Mouse (Mus musculus) midbrain, embryonic 14.5 days (tissue): ENCODE measurements around the gene Sgms2. TPM values are rescaled to one million over a fixed set of nuclear protein-coding genes. Genes with fewer than 3 reads are reported as not detected.

ENCODE experiments used
- ATAC-seq: fragments of 200-750 bp; cut with Nextera tagmentation; 2 replicates; pipeline ENCODE4 v1.8.0; 2017; ENCODE audit warnings: moderate number of reproducible peaks, moderate library complexity; ENCODE audit not compliant: low FRiP score, low TSS enrichment
- DNase-seq: peaks from one replicate; pipeline ENCODE4 v3.0.0-alpha.2; 2015
- H3K27ac ChIP-seq: fragments of 300-500 bp; sonication (generic); replicated peaks from 2 replicates; pipeline ENCODE4 v1.5.1; 2014; ENCODE audit warnings: mild to moderate bottlenecking, low read depth, low read length, moderate library complexity
- H3K27me3 ChIP-seq: fragments of 300-500 bp; sonication (generic); 2 replicates; pipeline ENCODE4 v1.6.1; 2014; ENCODE audit warnings: low read length, control low read depth, mixed read lengths; ENCODE audit not compliant: control insufficient read depth, insufficient read depth
- H3K36me3 ChIP-seq: fragments of 300-500 bp; sonication (generic); 2 replicates; pipeline ENCODE4 v1.6.1; 2014; ENCODE audit warnings: low read length, control low read depth; ENCODE audit not compliant: control insufficient read depth, insufficient read depth
- H3K4me1 ChIP-seq: fragments of 300-500 bp; sonication (generic); 2 replicates; pipeline ENCODE4 v1.6.1; 2014; ENCODE audit warnings: mild to moderate bottlenecking, antibody characterized with exemption, low read length, control low read depth; ENCODE audit not compliant: control insufficient read depth, insufficient read depth
- H3K4me2 ChIP-seq: fragments of 300-500 bp; sonication (generic); 2 replicates; pipeline ENCODE4 v1.6.1; 2014; ENCODE audit warnings: mild to moderate bottlenecking, low read length, moderate library complexity
- H3K4me3 ChIP-seq: fragments of 300-500 bp; sonication (generic); replicated peaks from 2 replicates; pipeline ENCODE4 v1.5.1; 2014; ENCODE audit warnings: low read depth, low read length
- H3K9ac ChIP-seq: fragments of 300-500 bp; sonication (generic); replicated peaks from 2 replicates; pipeline ENCODE4 v1.6.1; 2014; ENCODE audit warnings: mild to moderate bottlenecking, low read length, moderate library complexity
- H3K9me3 ChIP-seq: fragments of 300-500 bp; sonication (generic); 2 replicates; pipeline ENCODE4 v1.6.1; 2016; ENCODE audit warnings: low read length, control low read depth, mixed read lengths; ENCODE audit not compliant: control insufficient read depth
- WGBS: fragments of 180-500 bp; shearing (Covaris S2); extraction: QIAGEN DNeasy Blood & Tissue Kit; methylation state at CpG from one replicate; pipeline ENCODE4 v1.1.7; 2014; 5-methylcytosine and 5-hydroxymethylcytosine counted together
- polyA plus RNA-seq: library from polyadenylated mRNA; unstranded; fragments of >200 nt; fragmentation: Nextera tagmentation; extraction: Ambion mirVana; gene quantifications from 2 replicates; pipeline ENCODE4 v1.2.1, GENCODE M21; 2014

Gene Sgms2
- polyA plus RNA-seq, 1 experiment from 2014 or later = 0.93 TPM

DNA sequence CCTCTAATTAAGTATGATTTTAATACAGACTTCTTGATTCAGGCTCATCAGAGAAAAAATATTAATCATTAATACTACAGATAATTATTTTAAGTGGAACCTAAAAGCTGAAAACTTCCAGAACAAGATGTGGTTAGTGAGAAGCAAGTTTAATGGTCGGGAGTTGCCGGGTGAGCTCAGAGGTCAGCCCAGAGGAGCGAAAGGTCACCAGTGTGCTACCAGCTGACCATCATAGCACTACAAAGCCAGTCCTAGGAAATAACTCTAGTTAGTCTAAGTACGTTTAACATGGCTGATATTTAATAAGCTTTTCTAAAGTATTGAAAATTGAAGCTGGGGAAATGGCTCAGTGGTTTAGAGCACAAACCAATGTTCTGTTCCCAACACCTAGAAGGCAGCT, 129.3 kb downstream of the Sgms2 start:
- H3K4me2 ChIP-seq = no peak overlapping the region
- no peak overlapping the region for H3K9ac ChIP-seq
- ATAC-seq (no peak), DNase-seq (no peak)
- no peaks in the 10 kb centered on the region for H3K36me3 ChIP-seq
- 79% methylated on average over 4 of the region's 4 CpGs for WGBS
- no peaks in the 10 kb centered on the region for H3K27me3 ChIP-seq
- no peak overlapping the region for H3K27ac ChIP-seq
- no peak overlapping the region for H3K4me3 ChIP-seq
- H3K4me1 ChIP-seq = no peaks in the 10 kb centered on the region
- no peaks in the 10 kb centered on the region for H3K9me3 ChIP-seq

- no peaks in the 10 kb centered on the region for H3K36me3 ChIP-seq
- no peaks in the 10 kb centered on the region for H3K4me1 ChIP-seq
- DNase-seq (no peak), ATAC-seq (no peak)
- H3K27me3 ChIP-seq = no peaks in the 10 kb centered on the region
- H3K27ac ChIP-seq = no peak overlapping the region
- H3K4me2 ChIP-seq = no peak overlapping the region
- H3K9ac ChIP-seq = no peak overlapping the region
- H3K9me3 ChIP-seq = no peaks in the 10 kb centered on the region
- 87% methylated on average over 5 of the region's 5 CpGs for WGBS
- H3K4me3 ChIP-seq = no peak overlapping the region
Measured at GRCm38 (mm10) chr3:131359011-131359410, 132.2 kb downstream of the Sgms2 start.

GRCm38 (mm10) chr3:131358205-131358604, 133.0 kb downstream of the Sgms2 start:
- no peak overlapping the region for H3K4me2 ChIP-seq
- ATAC-seq = no peak
- H3K4me1 ChIP-seq = no peaks in the 10 kb centered on the region
- H3K27ac ChIP-seq = no peak overlapping the region
- no peaks in the 10 kb centered on the region for H3K9me3 ChIP-seq
- no peak overlapping the region for H3K4me3 ChIP-seq
- no peaks in the 10 kb centered on the region for H3K36me3 ChIP-seq
- H3K27me3 ChIP-seq = no peaks in the 10 kb centered on the region
- WGBS = 93% methylated on average over 5 of the region's 5 CpGs
- no peak for DNase-seq
- no peak overlapping the region for H3K9ac ChIP-seq

DNA sequence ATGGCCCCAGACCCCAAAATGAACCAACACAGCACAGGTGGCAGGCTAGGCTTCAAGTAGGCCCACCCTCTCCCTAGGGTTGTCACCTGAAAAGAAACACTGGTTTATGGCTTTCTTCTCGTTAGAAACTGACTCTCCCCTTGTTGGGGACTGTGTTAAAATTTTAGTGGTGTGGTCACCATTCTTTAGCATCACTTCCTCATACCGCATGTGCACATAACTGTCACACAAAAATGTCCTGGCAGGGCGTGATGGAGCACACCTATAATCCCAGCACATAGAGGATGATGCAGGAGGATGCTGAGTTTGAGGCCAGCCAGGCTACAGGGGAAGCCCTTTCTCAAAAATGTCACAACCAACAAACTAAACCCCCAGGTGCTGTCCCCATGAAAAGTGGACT, 133.6 kb downstream of the Sgms2 start:
- ATAC-seq (no peak), DNase-seq (no peak)
- no peak overlapping the region for H3K4me3 ChIP-seq
- no peak overlapping the region for H3K9ac ChIP-seq
- no peaks in the 10 kb centered on the region for H3K4me1 ChIP-seq
- 79% methylated on average over 3 of the region's 3 CpGs for WGBS
- no peaks in the 10 kb centered on the region for H3K27me3 ChIP-seq
- H3K36me3 ChIP-seq = no peaks in the 10 kb centered on the region
- H3K27ac ChIP-seq = no peak overlapping the region
- H3K4me2 ChIP-seq = no peak overlapping the region
- H3K9me3 ChIP-seq = no peaks in the 10 kb centered on the region

DNA sequence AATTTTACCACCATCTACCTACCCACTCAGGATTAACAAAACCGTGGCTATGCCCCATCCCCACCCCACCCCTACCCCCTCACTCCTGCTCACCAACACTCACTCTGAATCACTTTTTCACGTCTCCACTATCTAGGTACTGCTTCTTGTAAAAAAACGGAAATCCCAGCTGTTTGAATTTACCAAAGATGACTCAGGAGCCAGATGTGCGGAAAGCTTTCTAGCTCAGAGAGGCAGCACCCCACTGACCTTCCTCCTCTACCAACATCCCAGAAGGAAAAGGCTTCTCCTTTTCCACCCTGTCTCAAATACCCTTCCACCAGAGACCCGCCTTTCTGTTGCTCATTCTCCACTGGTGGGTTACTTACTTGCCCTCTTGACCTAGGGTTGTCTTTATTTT, 135.2 kb downstream of the Sgms2 start:
- Histone ChIP-seq H3K27ac (no peak overlapping the region), H3K4me3 (no peak overlapping the region), H3K4me1 (no peaks in the 10 kb centered on the region), H3K9me3 (no peaks in the 10 kb centered on the region), H3K4me2 (no peak overlapping the region), H3K9ac (no peak overlapping the region), H3K27me3 (no peaks in the 10 kb centered on the region), H3K36me3 (no peaks in the 10 kb centered on the region)
- DNase-seq = no peak
- 77% methylated on average over 5 of the region's 5 CpGs for WGBS
- ATAC-seq = no peak

- DNase-seq = no peak
- Histone ChIP-seq H3K36me3 (no peaks in the 10 kb centered on the region), H3K9me3 (no peaks in the 10 kb centered on the region), H3K4me2 (no peak overlapping the region), H3K4me3 (no peak overlapping the region), H3K27ac (no peak overlapping the region), H3K27me3 (no peaks in the 10 kb centered on the region), H3K4me1 (no peaks in the 10 kb centered on the region), H3K9ac (no peak overlapping the region)
- no peak for ATAC-seq
- 95% methylated on average over 7 of the region's 7 CpGs for WGBS
Measured at GRCm38 (mm10) chr3:131350539-131350938, 140.7 kb downstream of the Sgms2 start.

DNA sequence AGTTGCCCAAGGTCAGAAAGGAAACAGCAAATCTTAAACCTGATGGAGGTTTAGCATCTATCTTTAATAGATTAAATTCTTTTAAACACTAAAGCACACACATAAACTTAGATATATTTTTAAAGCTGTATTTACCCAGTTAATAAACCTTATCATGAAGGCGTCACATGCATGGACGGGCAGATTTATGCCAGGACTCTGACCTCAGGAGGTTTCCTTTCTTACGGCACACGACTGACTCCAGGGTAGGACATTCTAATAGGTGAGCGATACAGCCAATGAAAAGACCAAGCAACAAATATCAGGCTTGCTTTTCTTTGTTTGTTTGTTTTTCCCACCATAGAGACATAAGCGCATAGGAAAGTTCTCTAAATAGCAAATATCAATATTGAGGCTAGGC, 142.2 kb downstream of the Sgms2 start:
- no peak for ATAC-seq
- H3K4me1 ChIP-seq = no peaks in the 10 kb centered on the region
- 88% methylated on average over 6 of the region's 6 CpGs for WGBS
- H3K27ac ChIP-seq = no peak overlapping the region
- no peak overlapping the region for H3K4me3 ChIP-seq
- no peak for DNase-seq
- H3K27me3 ChIP-seq = no peaks in the 10 kb centered on the region
- no peak overlapping the region for H3K4me2 ChIP-seq
- H3K9ac ChIP-seq = no peak overlapping the region
- no peaks in the 10 kb centered on the region for H3K9me3 ChIP-seq
- no peaks in the 10 kb centered on the region for H3K36me3 ChIP-seq

DNA sequence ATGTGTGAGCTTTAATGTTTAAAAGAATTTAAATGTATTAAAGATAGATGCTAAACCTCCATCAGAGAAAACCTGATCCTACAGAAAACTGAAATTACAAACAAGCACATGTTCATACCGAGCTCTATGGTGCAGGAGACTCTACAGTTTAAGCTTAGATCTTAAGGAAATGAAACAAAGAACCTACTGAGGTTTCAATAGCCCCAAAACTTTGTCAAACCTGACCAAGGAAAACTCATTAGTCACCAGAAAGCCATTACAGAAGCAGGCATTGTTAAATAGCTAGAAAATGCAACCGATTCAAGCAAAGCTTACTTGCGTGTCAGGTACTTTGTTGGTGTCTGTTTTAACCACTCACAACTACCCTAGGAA, 142.6 kb downstream of the Sgms2 start:
- Histone ChIP-seq H3K4me2 (no peak overlapping the region), H3K9me3 (no peaks in the 10 kb centered on the region), H3K4me3 (no peak overlapping the region), H3K27ac (no peak overlapping the region), H3K36me3 (no peaks in the 10 kb centered on the region), H3K27me3 (no peaks in the 10 kb centered on the region), H3K4me1 (no peaks in the 10 kb centered on the region), H3K9ac (no peak overlapping the region)
- DNase-seq (no peak), ATAC-seq (no peak)
- 86% methylated on average over 3 of the region's 3 CpGs for WGBS

DNA sequence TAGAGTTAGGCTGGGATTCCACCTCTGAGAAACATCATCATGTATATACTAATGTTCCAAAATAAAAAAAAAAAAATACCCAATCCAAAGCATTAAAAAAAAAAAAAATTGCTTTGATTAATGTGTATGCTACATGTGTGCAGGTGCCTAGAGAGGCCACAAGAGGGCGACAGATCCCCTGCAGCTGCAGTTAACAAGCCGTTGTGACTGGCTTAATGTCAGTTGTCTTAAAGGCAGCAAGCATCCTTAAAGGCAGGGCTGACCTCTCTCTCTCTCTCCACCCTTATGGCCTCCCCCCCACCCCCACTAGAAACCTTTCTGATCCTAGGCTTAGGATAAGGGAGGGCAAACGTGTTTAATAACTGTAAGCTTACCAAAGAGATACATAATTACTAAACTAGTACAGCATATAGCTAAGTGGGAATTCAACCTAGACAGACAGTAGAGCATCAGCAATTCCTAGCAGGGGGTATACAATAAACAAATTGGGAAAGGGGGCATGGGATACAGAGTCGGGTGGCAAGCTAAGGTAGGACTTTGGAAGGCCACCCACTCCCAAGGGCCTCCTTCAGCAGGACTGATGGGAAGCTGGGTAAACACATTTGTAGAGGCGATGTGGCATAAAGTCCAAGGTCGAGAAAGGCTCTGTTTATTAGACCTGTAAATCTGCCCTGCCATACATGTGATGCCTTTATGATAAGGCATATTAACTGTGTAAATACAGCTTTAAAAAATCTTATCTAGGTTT, 143.2 kb downstream of the Sgms2 start:
- H3K9ac ChIP-seq = no peak overlapping the region
- H3K27ac ChIP-seq = no peak overlapping the region
- H3K9me3 ChIP-seq = no peaks in the 10 kb centered on the region
- H3K4me1 ChIP-seq = no peaks in the 10 kb centered on the region
- WGBS = 70% methylated on average over 6 of the region's 6 CpGs
- no peak overlapping the region for H3K4me3 ChIP-seq
- ATAC-seq (no peak), DNase-seq (peak; percentile 35)
- no peak overlapping the region for H3K4me2 ChIP-seq
- H3K36me3 ChIP-seq = no peaks in the 10 kb centered on the region
- no peaks in the 10 kb centered on the region for H3K27me3 ChIP-seq
